2 mouse cellular contexts compared by ENCODE assay signal in genomic region chr11:96310183-96310938, GRCm38 (mm10).
TF ChIP-seq lines count a peak whose summit lies in the region.

No protein-coding gene starts in this region.

TF ChIP-seq in CH12.LX, 34 proteins besides CTCF, POLR2A, EP300 and RAD21:
- 0 out of 2 replicates have a peak, but pooled peaks have one; percentile 30 for TF ChIP-seq IRF4 (IDR thresholded peaks at IDR 0.05; ENCODE audit: low read depth, low read length)
- TF ChIP-seq SIN3A (IDR thresholded peaks at IDR 0.05; ENCODE audit: low read length): no peak
- TF ChIP-seq MEF2A (IDR thresholded peaks at IDR 0.05; ENCODE audit: borderline replicate concordance, low read depth, low read length): no peak
- TF ChIP-seq RCOR1 (conservative IDR thresholded peaks at IDR 0.05; ENCODE audit: low read depth, low read length): no peak
- no peak for TF ChIP-seq POLR2AphosphoS2 (IDR thresholded peaks at IDR 0.05; ENCODE audit: low read depth, low read length)
- TF ChIP-seq MXI1 (IDR thresholded peaks at IDR 0.05; ENCODE audit: low read depth, low read length): no peak
- no peak for TF ChIP-seq ETS1 (conservative IDR thresholded peaks at IDR 0.05; ENCODE audit: low read depth, low read length)
- TF ChIP-seq BHLHE40 (IDR thresholded peaks at IDR 0.05; ENCODE audit: low read depth, low read length): no peak

TF ChIP-seq in myocyte, 11 proteins besides CTCF, POLR2A, EP300 and RAD21:
- TF ChIP-seq E2F4 (IDR thresholded peaks at IDR 0.05; ENCODE audit: insufficient read depth): no peak
- no peak for TF ChIP-seq POLR2AphosphoS2 (IDR thresholded peaks at IDR 0.05; ENCODE audit: insufficient read length, low read depth)
- no peak for TF ChIP-seq USF1 (IDR thresholded peaks at IDR 0.05; ENCODE audit: low read depth)
- TF ChIP-seq TCF3 (IDR thresholded peaks at IDR 0.05; ENCODE audit: insufficient read length, low read depth): no peak
- TF ChIP-seq MAX (IDR thresholded peaks at IDR 0.05; ENCODE audit: low read depth): no peak
- no peak for TF ChIP-seq CEBPB (IDR thresholded peaks at IDR 0.05; ENCODE audit: insufficient read depth, poor library complexity, severe bottlenecking)
